Mouse (Mus musculus): ENCODE measurements around the gene 4930555G01Rik.
"Not testable (repeated sequence)": the region's sequence is repeated elsewhere in the genome, so short reads cannot be mapped to it uniquely, and the experiment has no call there.

Gene 4930555G01Rik

DNA sequence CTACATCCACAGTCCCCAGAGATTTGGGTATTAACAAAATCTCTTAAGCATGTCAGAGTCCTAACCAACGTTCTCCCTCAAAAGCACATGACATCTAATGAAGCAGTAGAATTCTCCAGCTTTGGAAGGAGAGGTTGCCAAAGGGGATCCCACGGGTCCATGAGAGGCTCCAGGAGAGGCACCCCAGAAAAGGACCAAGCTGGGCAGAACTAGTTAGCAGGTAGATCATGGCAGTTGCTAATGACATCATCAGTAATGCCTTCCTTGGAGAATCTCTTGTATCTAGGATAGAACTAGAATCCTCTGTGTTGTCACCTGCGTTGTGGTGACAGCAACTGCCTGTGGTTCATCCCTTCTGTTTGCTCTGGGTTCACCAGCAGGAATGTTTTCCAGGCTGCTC is at the start of gene 4930555G01Rik:
TSS of gene 4930555G01Rik (plus strand) at position 301 of the 400 bp plus-strand sequence.
- not testable (repeated sequence) for DNase-seq (ENCODE audit: low spot score)

DNA sequence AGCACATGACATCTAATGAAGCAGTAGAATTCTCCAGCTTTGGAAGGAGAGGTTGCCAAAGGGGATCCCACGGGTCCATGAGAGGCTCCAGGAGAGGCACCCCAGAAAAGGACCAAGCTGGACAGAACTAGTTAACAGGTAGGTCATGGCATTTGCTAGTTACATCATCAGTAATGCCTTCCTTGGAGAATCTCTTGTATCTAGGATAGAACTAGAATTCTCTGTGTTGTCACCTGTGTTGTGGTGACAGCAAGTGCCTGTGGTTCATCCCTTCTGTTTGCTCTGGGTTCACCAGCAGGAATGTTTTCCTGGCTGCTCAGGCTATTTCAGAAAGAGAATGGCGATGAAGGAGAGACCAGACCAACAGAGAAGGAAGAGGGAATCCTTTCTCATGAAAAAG is 34.8 kb upstream of the 4930555G01Rik start, which contains the start of gene Gm3298:
TSS of gene Gm3298 (plus strand) at position 301 of the 400 bp plus-strand sequence.
- not testable (repeated sequence) for DNase-seq (ENCODE audit: low spot score)

DNA sequence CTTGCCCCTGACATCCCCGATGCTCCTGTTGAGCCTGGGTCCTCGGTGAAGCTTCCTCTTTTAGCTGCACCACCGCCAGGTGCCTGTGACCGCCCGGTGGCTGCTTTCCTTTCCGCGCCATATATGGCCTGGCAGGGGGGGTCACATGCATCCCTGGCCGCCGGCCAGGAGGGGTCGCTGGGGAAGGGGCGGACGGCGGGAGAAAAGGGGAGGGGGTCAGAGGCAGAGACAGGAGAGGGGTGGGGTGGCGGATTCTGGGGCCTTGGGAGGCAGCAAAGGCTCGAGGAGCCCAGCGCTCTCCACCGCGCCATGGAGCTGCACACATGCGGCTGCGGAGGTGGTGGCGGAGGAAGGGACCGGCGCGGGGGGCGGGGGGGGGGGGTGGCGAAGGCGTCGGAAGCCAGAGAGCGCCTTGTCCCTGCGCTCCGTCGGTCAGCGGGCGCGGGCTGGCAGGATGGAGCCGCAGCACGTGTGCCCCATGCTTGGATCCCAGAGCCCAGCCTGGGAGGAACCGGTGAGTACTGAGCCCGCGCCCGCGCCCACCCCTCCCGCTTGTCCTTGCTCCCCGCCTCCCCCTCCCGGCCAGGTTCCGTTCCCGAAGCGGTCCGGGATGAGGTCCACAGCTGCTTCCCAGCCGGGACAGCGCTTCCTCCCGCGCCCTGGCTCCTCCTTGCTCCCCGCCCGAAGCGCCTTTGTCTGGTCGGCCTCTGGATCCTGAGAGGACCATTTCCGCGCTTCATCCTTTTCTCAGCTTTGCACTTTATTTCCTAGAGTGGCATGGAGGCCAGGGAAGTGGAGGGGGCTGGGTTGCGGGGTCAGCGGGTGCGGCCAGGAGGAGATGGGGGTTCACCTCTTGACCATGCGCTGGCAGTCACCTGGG is 20.4 kb downstream of the 4930555G01Rik start, which contains the start of gene Gm8281:
TSS of gene Gm8281 (plus strand) at position 430 of the 880 bp plus-strand sequence.
- DNase-seq (ENCODE audit: low spot score), result not testable (repeated sequence)

Data from layer of hippocampus, adult 9-10 months (tissue).